Mouse (Mus musculus) hindbrain, embryonic 10.5 days (tissue): ENCODE results near the gene Lin37. TPM values are rescaled to one million over a fixed set of nuclear protein-coding genes. Genes with fewer than 3 reads are reported as not detected.
A peak's percentile ranks its signal among the peaks of the same experiment; 100 is the strongest.

ENCODE experiments used
- DNase-seq: peaks from one replicate; pipeline ENCODE4 v3.0.0-alpha.2; 2017; ENCODE audit warnings: low spot score
- H3K27ac ChIP-seq: fragments of 300-500 bp; sonication (generic); 2 replicates; pipeline ENCODE4 v1.5.1; 2016; ENCODE audit warnings: mild to moderate bottlenecking, moderate library complexity
- H3K27me3 ChIP-seq: fragments of 300-500 bp; sonication (generic); 2 replicates; pipeline ENCODE4 v1.6.1; 2016; ENCODE audit warnings: mild to moderate bottlenecking; ENCODE audit not compliant: poor library complexity, insufficient read depth, severe bottlenecking
- H3K36me3 ChIP-seq: fragments of 300-500 bp; sonication (generic); 2 replicates; pipeline ENCODE4 v1.6.1; 2016; ENCODE audit warnings: mild to moderate bottlenecking, moderate library complexity
- H3K4me1 ChIP-seq: fragments of 300-500 bp; sonication (generic); replicated peaks from 2 replicates; pipeline ENCODE4 v1.6.1; 2016; ENCODE audit warnings: mild to moderate bottlenecking
- H3K4me3 ChIP-seq: fragments of 300-500 bp; sonication (generic); 2 replicates; pipeline ENCODE4 v1.5.1; 2016; ENCODE audit warnings: mild to moderate bottlenecking, moderate library complexity
- H3K9me3 ChIP-seq: fragments of 300-500 bp; sonication (generic); 2 replicates; pipeline ENCODE4 v1.6.1; 2016; ENCODE audit warnings: mild to moderate bottlenecking, moderate library complexity
- WGBS: fragments of 180-500 bp; shearing (Covaris S2); methylation state at CpG from one replicate; pipeline ENCODE4 v1.1.7; 2016; 5-methylcytosine and 5-hydroxymethylcytosine counted together
- polyA plus RNA-seq: library from polyadenylated mRNA; unstranded; fragments of >200 nt; fragmentation: Nextera tagmentation; extraction: Ambion mirVana; gene quantifications from 2 replicates; pipeline ENCODE4 v1.2.1, GENCODE M21; 2016

The Lin37 gene
- polyA plus RNA-seq, 1 experiment from 2014 or later, result 50.2 TPM

DNA sequence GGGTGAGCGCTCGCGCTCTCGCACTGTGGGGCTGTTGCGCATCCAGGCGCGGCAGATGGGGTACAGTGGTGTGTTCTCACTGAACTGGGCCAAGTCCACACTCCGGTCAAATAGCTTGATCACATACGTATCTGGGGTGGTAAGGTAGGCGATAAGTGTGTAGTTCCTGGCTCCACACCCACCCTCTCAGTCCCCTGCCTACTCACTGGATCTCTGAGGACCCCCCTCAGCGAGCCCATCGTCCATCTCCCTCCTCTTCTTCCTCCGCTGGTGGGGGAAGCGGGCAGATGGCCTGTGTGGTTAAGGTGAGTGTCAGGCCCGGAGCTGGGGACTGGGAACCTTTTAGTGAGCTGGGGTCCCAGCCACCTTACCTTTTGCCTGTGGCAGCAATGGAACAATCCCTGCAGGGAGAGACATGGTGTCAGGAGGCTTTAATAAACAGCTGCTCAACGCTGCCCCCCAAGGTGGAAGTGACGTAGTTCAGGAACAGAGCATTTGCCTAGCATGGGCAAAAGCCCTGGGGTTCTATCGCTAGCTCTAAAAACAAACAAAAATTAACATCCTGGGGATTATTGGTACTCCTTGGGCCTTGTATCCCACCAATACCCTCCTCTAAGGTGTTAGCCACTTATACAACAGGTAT is 2.6 kb downstream of the Lin37 start:
- peak overlapping the region; percentile 11; the same call in 1 of the 2 replicates for H3K4me3 ChIP-seq

DNA sequence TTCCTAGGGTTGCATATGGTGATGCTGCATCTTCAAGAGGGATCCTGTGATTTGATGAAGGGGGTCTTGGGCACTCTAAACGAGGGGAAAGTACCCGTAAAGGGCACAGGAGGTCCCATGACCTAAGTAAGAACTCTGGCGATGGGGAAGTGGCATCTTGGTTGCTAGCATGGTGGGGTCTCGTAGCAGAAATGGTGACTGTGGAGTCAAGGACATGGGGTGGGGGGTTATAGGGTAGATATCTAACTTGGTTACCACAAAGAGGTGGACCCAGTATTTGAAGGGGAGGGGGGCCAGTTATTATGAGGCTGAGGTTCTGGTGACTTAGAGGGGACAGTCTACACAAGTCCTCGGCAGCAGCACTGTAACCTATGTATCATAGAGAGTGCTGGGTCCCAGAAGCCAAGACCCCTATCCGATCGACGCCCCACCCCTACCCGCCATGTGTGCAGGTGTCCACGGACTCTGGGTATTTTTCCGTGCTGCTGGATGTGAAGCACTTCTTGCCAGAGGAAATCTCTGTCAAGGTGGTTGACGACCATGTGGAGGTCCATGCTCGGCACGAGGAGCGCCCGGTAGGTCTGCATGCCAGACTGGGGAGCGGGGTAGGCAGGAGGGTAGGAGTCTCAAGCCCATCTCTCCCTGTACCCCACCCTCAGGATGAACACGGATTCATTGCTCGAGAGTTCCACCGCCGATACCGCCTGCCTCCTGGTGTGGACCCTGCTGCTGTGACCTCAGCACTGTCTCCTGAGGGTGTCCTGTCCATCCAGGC is 5.6 kb downstream of the Lin37 start:
- peak overlapping the region; percentile 96; the same call in 1 of the 2 replicates for H3K27ac ChIP-seq
- 85% methylated on average over 22 of the region's 22 CpGs for WGBS
- DNase-seq, result no peak
- peaks cover 31% of the 10 kb centered on the region for H3K4me1 ChIP-seq
- peak overlapping the region; percentile 68 for H3K4me3 ChIP-seq
- H3K27me3 ChIP-seq, result peaks cover 6% of the 10 kb centered on the region; the same call in 1 of the 2 replicates
- peaks cover 48% of the 10 kb centered on the region for H3K36me3 ChIP-seq
- H3K9me3 ChIP-seq, result no peaks in the 10 kb centered on the region

More for the DNA sequence above, 2.6 kb downstream of the Lin37 start:
- peaks cover 39% of the 10 kb centered on the region for H3K4me1 ChIP-seq
- H3K9me3 ChIP-seq, result no peaks in the 10 kb centered on the region
- H3K36me3 ChIP-seq, result peaks cover 46% of the 10 kb centered on the region
- 92% methylated on average over 18 of the region's 18 CpGs for WGBS
- peaks cover 6% of the 10 kb centered on the region; the same call in 1 of the 2 replicates for H3K27me3 ChIP-seq
- H3K27ac ChIP-seq, result no peak overlapping the region
- DNase-seq, result no peak

DNA sequence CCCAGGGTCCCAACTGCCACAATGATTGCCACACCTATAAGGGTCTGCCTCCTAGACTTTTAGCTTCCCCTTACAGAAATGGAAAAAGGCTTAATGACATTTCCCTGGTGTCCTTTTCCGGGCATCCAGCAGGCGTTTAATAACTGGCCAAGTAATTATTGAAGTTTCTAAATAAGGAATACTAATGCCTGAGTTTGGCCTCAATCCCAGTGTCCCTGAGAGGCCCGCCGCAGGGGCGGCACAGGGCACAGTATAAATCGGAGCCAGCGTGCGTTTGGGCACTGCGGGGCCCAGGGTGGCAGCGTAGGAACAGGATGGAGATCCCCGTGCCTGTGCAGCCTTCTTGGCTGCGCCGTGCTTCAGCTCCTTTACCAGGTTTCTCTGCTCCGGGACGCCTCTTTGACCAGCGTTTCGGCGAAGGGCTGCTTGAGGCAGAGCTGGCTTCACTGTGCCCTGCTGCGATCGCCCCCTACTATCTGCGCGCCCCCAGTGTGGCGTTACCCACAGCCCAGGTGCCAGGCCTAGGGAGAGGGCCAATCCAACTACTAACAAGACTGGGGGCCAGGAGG is 6.5 kb downstream of the Lin37 start:
- WGBS, result 9% methylated on average over 23 of the region's 23 CpGs
- peaks cover 6% of the 10 kb centered on the region; the same call in 1 of the 2 replicates for H3K27me3 ChIP-seq
- peaks cover 56% of the 10 kb centered on the region for H3K36me3 ChIP-seq
- peaks cover 22% of the 10 kb centered on the region for H3K4me1 ChIP-seq
- H3K4me3 ChIP-seq, result peak overlapping the region; percentile 68
- peak overlapping the region; percentile 96 for H3K27ac ChIP-seq
- H3K9me3 ChIP-seq, result no peaks in the 10 kb centered on the region
- no peak for DNase-seq

- WGBS, result under 1% methylated on average over 44 of the region's 44 CpGs
- H3K27me3 ChIP-seq, result peaks cover 6% of the 10 kb centered on the region; the same call in 1 of the 2 replicates
- H3K9me3 ChIP-seq, result no peaks in the 10 kb centered on the region
- H3K4me3 ChIP-seq, result peak within 1 kb of the TSS; percentile 68
- peaks cover 56% of the 10 kb centered on the region for H3K36me3 ChIP-seq
- DNase-seq, result peak; percentile 95
- peak within 1 kb of the TSS; percentile 96 for H3K27ac ChIP-seq
- peaks cover 19% of the 10 kb centered on the region for H3K4me1 ChIP-seq
Measured at GRCm38 (mm10) chr7:30552102-30553020, 7.3 kb downstream of the Lin37 start, which contains the start of the genes Hspb6 and Proser3. Gene Hspb6, plus strand, starts transcription at chr7:30552178. Gene Proser3, minus strand, starts transcription at chr7:30552299.

- peaks cover 6% of the 10 kb centered on the region; the same call in 1 of the 2 replicates for H3K27me3 ChIP-seq
- peak overlapping the region; percentile 96 for H3K27ac ChIP-seq
- H3K36me3 ChIP-seq, result peaks cover 54% of the 10 kb centered on the region
- H3K9me3 ChIP-seq, result no peaks in the 10 kb centered on the region
- H3K4me3 ChIP-seq, result peak overlapping the region; percentile 68
- peaks cover 19% of the 10 kb centered on the region for H3K4me1 ChIP-seq
- DNase-seq, result no peak
- WGBS, result 3% methylated on average over 10 of the region's 10 CpGs
Measured at GRCm38 (mm10) chr7:30551445-30552101, 8.1 kb downstream of the Lin37 start.

GRCm38 (mm10) chr7:30550603-30551002 is 9.0 kb downstream of the Lin37 start:
- peaks cover 54% of the 10 kb centered on the region for H3K36me3 ChIP-seq
- peaks cover 19% of the 10 kb centered on the region for H3K4me1 ChIP-seq
- H3K27ac ChIP-seq, result no peak overlapping the region
- DNase-seq, result no peak
- H3K27me3 ChIP-seq, result peaks cover 6% of the 10 kb centered on the region; the same call in 1 of the 2 replicates
- WGBS, result 94% methylated on average over 1 of the region's 1 CpGs
- H3K9me3 ChIP-seq, result no peaks in the 10 kb centered on the region
- no peak overlapping the region for H3K4me3 ChIP-seq

GRCm38 (mm10) chr7:30549880-30550279 is 9.8 kb downstream of the Lin37 start:
- 92% methylated on average over 2 of the region's 2 CpGs for WGBS
- Histone ChIP-seq H3K27me3 (peaks cover 6% of the 10 kb centered on the region; the same call in 1 of the 2 replicates), H3K36me3 (peaks cover 50% of the 10 kb centered on the region), H3K9me3 (no peaks in the 10 kb centered on the region), H3K27ac (no peak overlapping the region), H3K4me1 (peaks cover 19% of the 10 kb centered on the region), H3K4me3 (no peak overlapping the region)
- DNase-seq, result no peak

- no peaks in the 10 kb centered on the region for H3K4me1 ChIP-seq
- H3K9me3 ChIP-seq, result no peaks in the 10 kb centered on the region
- WGBS, result 95% methylated on average over 2 of the region's 2 CpGs
- DNase-seq, result no peak
- H3K36me3 ChIP-seq, result peaks cover 88% of the 10 kb centered on the region
- H3K27me3 ChIP-seq, result no peaks in the 10 kb centered on the region
- no peak overlapping the region for H3K27ac ChIP-seq
- H3K4me3 ChIP-seq, result no peak overlapping the region
Measured at GRCm38 (mm10) chr7:30544327-30544726, 15.3 kb downstream of the Lin37 start.

DNA sequence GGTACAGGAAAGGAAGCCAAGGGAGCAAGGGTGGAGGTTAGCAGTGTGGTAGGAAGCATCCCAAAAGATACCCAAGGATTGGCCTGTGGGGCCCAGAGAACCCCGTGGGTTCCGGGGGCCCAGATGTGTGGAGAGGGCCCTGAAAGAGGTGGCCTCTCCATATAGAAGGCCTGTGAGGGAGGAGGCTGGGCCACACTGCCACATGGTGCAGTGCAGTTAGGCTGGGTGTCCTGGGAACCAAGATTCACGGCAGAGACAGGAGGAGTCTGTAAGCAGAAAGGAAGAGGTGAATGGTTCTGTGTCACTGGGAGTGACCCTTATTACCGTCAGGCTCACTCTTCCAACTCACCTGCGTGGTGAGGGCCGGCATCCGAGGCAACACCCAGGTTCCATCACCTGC is 19.1 kb downstream of the Lin37 start:
- no peaks in the 10 kb centered on the region for H3K9me3 ChIP-seq
- no peak for DNase-seq
- no peak overlapping the region for H3K4me3 ChIP-seq
- H3K27me3 ChIP-seq, result no peaks in the 10 kb centered on the region
- H3K27ac ChIP-seq, result no peak overlapping the region
- peaks cover 66% of the 10 kb centered on the region for H3K36me3 ChIP-seq
- H3K4me1 ChIP-seq, result peaks cover 5% of the 10 kb centered on the region
- WGBS, result 88% methylated on average over 7 of the region's 7 CpGs

GRCm38 (mm10) chr7:30534633-30535577 is 24.7 kb downstream of the Lin37 start, which contains the start of gene Arhgap33:
Gene Arhgap33, minus strand, starts transcription at chr7:30535060.
- peak within 1 kb of the TSS; percentile 97 for H3K27ac ChIP-seq
- peak; percentile 98 for DNase-seq
- no peaks in the 10 kb centered on the region for H3K9me3 ChIP-seq
- under 1% methylated on average over 83 of the region's 84 CpGs for WGBS
- H3K36me3 ChIP-seq, result peaks cover 51% of the 10 kb centered on the region
- peaks cover 21% of the 10 kb centered on the region; the same call in 1 of the 2 replicates for H3K27me3 ChIP-seq
- H3K4me3 ChIP-seq, result peak within 1 kb of the TSS; percentile 78
- H3K4me1 ChIP-seq, result peaks cover 45% of the 10 kb centered on the region
